Mouse (Mus musculus) layer of hippocampus, postnatal 25 days (tissue): Measurements from ENCODE around the gene 4933402E13Rik. TPM values are rescaled to one million over a fixed set of nuclear protein-coding genes. Genes with fewer than 3 reads are reported as not detected.

Experiments
- DNase-seq, 2 experiments: peaks; one replicate each; pipeline ENCODE4 v3.0.0; 2022; ENCODE audit warnings: mixed read lengths in 2 of 2, low spot score in 1 of 2; ENCODE audit errors: extremely low spot score in 1 of 2
- total RNA-seq, 2 experiments: library from RNA; stranded (reverse); gene quantifications; 2 replicates each; pipeline ENCODE4 v1.2.3; 2021

Gene 4933402E13Rik
- not detected for total RNA-seq

GRCm38 (mm10) chrX:62283199-62283598 is at the start of gene 4933402E13Rik:
TSS of gene 4933402E13Rik (plus strand) at chrX:62283499.
- no peak for DNase-seq

Other genes starting within 250 kb of the 4933402E13Rik start
- gene 4931400O07Rik, start 184.5 kb downstream of the 4933402E13Rik start, total RNA-seq = not detected